Mouse (Mus musculus): ENCODE data around the gene Tinf2.

GRCm38 (mm10) chr14:55641291-55641690 is 40.3 kb downstream of the Tinf2 start:
- TF ChIP-seq ZC3H11A (IDR thresholded peaks at IDR 0.05; ENCODE audit: borderline replicate concordance, low read depth, low read length), result no peak
- no peak for TF ChIP-seq MAFK (IDR thresholded peaks at IDR 0.05; ENCODE audit: insufficient read depth, low read depth, low read length)
- TF ChIP-seq CHD2 (IDR thresholded peaks at IDR 0.05; ENCODE audit: low read depth, low read length), result no peak
- TF ChIP-seq HCFC1 (IDR thresholded peaks at IDR 0.05; ENCODE audit: borderline replicate concordance, insufficient read depth, low read length), result no peak
- TF ChIP-seq ZNF384 (IDR thresholded peaks at IDR 0.05; ENCODE audit: low read depth, low read length), result no peak
